Mouse (Mus musculus) limb, embryonic 13.5 days (tissue): ENCODE data around the gene Pigg. TPM values are rescaled to one million over a fixed set of nuclear protein-coding genes. Genes with fewer than 3 reads are reported as not detected.

Experiments
- ATAC-seq: fragments of 200-750 bp; cut with Nextera tagmentation; 2 replicates; pipeline ENCODE4 v1.8.0; 2017; ENCODE audit warnings: low read depth, moderate number of reproducible peaks, moderate TSS enrichment; ENCODE audit not compliant: low FRiP score
- H3K27ac ChIP-seq: fragments of 300-500 bp; sonication (generic); 2 replicates; pipeline ENCODE4 v1.5.1; 2015; ENCODE audit warnings: inconsistent platforms, mild to moderate bottlenecking, moderate library complexity
- H3K27me3 ChIP-seq: fragments of 300-500 bp; sonication (generic); 2 replicates; pipeline ENCODE4 v1.6.1; 2015; ENCODE audit warnings: mild to moderate bottlenecking, inconsistent platforms
- H3K36me3 ChIP-seq: fragments of 300-500 bp; sonication (generic); 2 replicates; pipeline ENCODE4 v1.6.1; 2015; ENCODE audit warnings: inconsistent platforms, mild to moderate bottlenecking, moderate library complexity
- H3K4me1 ChIP-seq: fragments of 300-500 bp; sonication (generic); 2 replicates; pipeline ENCODE4 v1.6.1; 2015; ENCODE audit warnings: inconsistent platforms
- H3K4me2 ChIP-seq: fragments of 300-500 bp; sonication (generic); replicated peaks from 2 replicates; pipeline ENCODE4 v1.6.1; 2015; ENCODE audit warnings: inconsistent platforms, mild to moderate bottlenecking, moderate library complexity
- H3K4me3 ChIP-seq: fragments of 300-500 bp; sonication (generic); 2 replicates; pipeline ENCODE4 v1.5.1; 2015; ENCODE audit warnings: moderate library complexity, mild to moderate bottlenecking, inconsistent platforms
- H3K9ac ChIP-seq: fragments of 300-500 bp; sonication (generic); 2 replicates; pipeline ENCODE4 v1.6.1; 2015; ENCODE audit warnings: mild to moderate bottlenecking, inconsistent platforms
- H3K9me3 ChIP-seq: fragments of 300-500 bp; sonication (generic); 2 replicates; pipeline ENCODE4 v1.6.1; 2016; ENCODE audit warnings: inconsistent platforms
- WGBS: fragments of 180-500 bp; shearing (Covaris S2); methylation state at CpG from one replicate; pipeline ENCODE4 v1.1.7; 2015; 5-methylcytosine and 5-hydroxymethylcytosine counted together
- polyA plus RNA-seq: library from polyadenylated mRNA; unstranded; fragments of >200 nt; fragmentation: Nextera tagmentation; extraction: Ambion mirVana; gene quantifications from 2 replicates; pipeline ENCODE4 v1.2.1, GENCODE M21; 2015

Gene Pigg
- polyA plus RNA-seq, 1 experiment from 2014 or later: 5.1 TPM

DNA sequence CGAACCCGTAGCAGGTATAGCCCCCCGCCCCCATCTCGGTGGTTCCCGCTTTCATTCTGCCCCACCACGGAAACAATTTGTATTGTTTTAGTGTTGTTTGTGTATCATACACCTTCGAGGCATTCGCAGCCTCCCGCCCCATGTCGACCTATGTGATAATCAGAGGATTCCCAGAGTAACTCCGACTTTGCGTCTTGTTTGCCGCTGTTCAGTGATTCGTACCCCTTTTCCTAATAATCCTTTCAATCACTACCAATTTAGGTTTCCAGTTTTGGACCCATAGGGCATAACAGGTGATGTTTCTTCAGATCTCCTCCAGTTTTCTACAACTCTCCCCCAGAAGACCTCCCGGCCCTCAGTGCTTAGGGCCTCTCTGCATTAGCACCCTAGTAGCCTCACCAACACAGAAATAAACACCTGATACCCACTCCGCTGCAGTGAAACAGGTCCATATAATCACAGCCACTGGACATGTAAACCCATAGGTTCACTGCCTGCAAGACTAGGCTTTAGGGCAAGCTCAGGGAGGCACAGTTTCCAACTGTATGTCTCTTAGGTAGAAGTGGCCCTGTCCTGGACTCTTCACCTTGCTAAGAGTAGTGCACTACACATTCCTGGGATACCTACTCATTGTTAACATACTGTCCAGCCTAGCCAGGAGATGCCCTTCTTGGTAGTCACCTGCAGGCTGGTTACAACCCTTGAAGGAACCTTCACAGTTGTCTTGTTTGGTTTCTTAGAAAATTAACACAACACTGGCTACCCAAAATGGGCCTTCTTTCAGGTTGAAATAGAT lies 854 bp downstream of the Pigg start:
- no peaks in the 10 kb centered on the region for H3K36me3 ChIP-seq
- peak overlapping the region; percentile 75 for H3K4me3 ChIP-seq
- H3K27me3 ChIP-seq: no peaks in the 10 kb centered on the region
- H3K4me2 ChIP-seq: peak overlapping the region; percentile 82
- no peak overlapping the region for H3K27ac ChIP-seq
- H3K9ac ChIP-seq: peak overlapping the region; percentile 82
- peaks cover 7% of the 10 kb centered on the region for H3K4me1 ChIP-seq
- no peak for ATAC-seq
- 7% methylated on average over 16 of the region's 16 CpGs for WGBS
- no peaks in the 10 kb centered on the region for H3K9me3 ChIP-seq

DNA sequence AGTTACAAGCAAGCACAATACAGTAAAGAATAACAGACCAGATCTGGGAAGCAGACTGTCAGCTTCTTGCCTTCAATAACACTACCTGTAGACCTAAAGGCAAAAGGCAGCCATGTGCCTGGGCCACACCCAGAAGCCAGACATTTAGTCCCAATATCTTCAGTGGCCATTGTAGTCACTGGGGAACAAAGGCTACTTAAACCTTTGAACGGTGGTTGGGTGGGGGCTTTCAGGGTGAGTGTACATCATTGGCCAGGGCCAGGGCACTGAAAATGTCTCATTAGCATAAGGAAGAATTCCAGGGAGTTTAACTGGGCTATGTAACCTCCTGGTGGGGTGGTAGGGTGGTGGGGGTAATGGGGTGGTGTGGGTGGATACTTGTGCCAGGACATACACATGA lies 18.6 kb downstream of the Pigg start:
- no peak for ATAC-seq
- H3K9ac ChIP-seq: no peak overlapping the region
- WGBS: 91% methylated on average over 1 of the region's 1 CpGs
- H3K4me2 ChIP-seq: no peak overlapping the region
- H3K27me3 ChIP-seq: no peaks in the 10 kb centered on the region
- H3K27ac ChIP-seq: no peak overlapping the region
- H3K4me1 ChIP-seq: no peaks in the 10 kb centered on the region
- no peak overlapping the region for H3K4me3 ChIP-seq
- H3K36me3 ChIP-seq: peaks cover 50% of the 10 kb centered on the region
- no peaks in the 10 kb centered on the region for H3K9me3 ChIP-seq

DNA sequence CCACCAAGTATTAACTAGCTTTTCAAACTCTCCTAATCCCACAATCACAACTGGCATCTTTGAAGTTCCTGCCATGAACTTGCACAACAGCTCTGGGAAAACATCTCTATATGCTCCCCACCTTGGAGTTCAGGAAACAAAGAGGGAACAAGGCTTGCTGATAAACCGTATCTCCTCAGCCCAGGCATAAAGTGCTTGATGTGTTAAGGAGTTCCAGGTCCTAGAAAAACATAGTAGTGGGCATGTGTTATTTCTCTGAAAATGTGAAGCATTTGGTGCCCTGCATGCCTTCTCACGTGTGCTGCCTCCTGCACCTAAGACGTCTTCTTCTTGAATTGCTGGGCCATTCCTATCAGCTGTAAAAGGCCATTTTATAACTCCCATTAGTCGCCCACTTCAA lies 25.0 kb downstream of the Pigg start:
- WGBS: 37% methylated on average over 4 of the region's 4 CpGs

DNA sequence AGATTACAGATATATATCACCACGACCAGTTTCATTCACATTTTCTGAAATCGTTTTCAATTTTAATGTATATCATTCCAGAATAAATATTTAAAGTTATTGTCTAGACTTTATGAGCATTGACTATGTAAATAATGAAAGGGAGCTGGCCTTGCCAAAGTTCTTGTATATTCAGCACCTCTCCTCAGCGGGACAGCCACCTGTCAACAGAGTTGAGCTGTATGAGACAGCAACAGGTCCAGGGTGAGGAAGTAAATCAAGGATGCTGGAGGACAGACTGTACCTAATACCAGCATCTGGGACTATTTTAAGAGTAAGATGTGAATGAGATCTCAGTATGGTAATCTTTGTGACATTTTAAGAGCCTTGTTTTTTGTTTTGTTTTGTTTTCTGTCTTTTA lies 25.6 kb downstream of the Pigg start:
- Histone ChIP-seq H3K4me2 (no peak overlapping the region), H3K4me1 (no peaks in the 10 kb centered on the region), H3K27ac (no peak overlapping the region), H3K9ac (no peak overlapping the region), H3K36me3 (peaks cover 40% of the 10 kb centered on the region), H3K27me3 (no peaks in the 10 kb centered on the region), H3K9me3 (no peaks in the 10 kb centered on the region), H3K4me3 (no peak overlapping the region)
- no peak for ATAC-seq
- 88% methylated on average over 3 of the region's 3 CpGs for WGBS

More for the DNA sequence above, 25.0 kb downstream of the Pigg start:
- no peak overlapping the region for H3K27ac ChIP-seq
- no peak overlapping the region for H3K9ac ChIP-seq
- H3K4me3 ChIP-seq: no peak overlapping the region
- no peak overlapping the region for H3K4me2 ChIP-seq
- no peaks in the 10 kb centered on the region for H3K9me3 ChIP-seq
- no peaks in the 10 kb centered on the region for H3K27me3 ChIP-seq
- peaks cover 43% of the 10 kb centered on the region for H3K36me3 ChIP-seq
- no peak for ATAC-seq
- no peaks in the 10 kb centered on the region for H3K4me1 ChIP-seq

DNA sequence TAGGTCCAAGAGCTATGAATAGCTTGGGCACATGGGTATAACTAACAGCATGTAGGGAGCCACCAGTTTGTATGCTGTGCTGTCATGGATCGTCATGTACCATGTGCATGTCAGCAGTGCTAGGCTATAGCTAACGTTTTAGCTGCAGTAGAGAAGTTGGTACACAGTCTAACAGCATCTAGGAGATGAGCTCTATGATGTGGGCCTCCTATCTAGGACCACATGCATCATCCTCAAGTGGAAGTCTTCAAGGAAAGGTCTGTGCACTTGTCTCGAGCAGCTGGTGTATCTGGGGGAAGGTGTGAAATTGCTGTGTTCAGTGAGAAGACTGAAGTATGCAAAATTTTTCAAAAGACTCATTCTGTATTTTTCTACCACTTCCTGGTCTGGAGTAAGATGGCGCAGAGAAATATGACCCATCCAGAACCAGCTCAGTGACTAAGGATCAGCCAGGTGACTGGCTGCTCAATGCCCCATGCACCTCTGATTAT lies 31.3 kb downstream of the Pigg start:
- H3K36me3 ChIP-seq: peaks cover 30% of the 10 kb centered on the region

DNA sequence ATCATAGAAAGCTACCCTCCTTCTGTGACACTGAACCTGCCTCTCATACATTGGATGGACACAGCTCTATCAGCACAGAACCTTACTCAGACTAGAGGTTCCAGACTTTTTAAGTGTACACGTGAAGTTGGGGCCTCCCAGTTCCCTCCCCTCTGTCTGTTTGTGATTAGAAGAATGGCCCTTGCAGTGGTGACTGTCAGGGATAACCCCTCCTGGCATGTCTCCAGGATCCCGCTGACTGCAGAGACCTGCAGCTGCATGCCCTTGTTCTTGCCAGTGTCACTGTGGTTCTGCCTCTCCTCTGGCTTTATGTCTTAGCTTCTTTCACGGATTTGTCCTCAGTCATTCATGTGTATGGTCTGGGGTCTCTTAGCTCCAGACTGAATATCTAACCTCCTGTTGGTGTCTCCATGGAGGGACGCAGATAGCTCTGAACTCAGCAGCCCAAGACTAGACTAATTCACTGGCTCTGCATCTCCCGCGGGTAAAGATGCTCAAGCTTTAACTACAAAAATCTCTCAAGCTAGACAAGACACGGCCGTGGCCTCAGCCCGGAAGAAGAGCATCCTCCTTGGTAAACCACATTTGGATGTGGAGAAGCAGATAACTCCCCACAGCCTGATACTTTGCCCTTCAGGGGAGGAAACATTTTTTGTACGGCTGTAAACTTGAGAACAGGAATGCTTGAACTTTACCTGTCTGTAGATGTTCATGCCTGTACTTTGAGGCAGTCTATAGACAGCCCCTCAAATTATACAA lies 33.1 kb downstream of the Pigg start:
- Histone ChIP-seq H3K4me1 (no peaks in the 10 kb centered on the region), H3K27ac (no peak overlapping the region), H3K27me3 (no peaks in the 10 kb centered on the region), H3K9me3 (no peaks in the 10 kb centered on the region), H3K4me2 (no peak overlapping the region), H3K4me3 (no peak overlapping the region), H3K9ac (no peak overlapping the region), H3K36me3 (peaks cover 33% of the 10 kb centered on the region)
- ATAC-seq: no peak
- WGBS: 81% methylated on average over 10 of the region's 10 CpGs

More for the DNA sequence above, 31.3 kb downstream of the Pigg start:
- Histone ChIP-seq H3K9ac (no peak overlapping the region), H3K27me3 (no peaks in the 10 kb centered on the region), H3K4me3 (no peak overlapping the region), H3K9me3 (no peaks in the 10 kb centered on the region), H3K4me2 (no peak overlapping the region), H3K4me1 (no peaks in the 10 kb centered on the region), H3K27ac (no peak overlapping the region)
- WGBS: 91% methylated on average over 4 of the region's 4 CpGs
- ATAC-seq: no peak

DNA sequence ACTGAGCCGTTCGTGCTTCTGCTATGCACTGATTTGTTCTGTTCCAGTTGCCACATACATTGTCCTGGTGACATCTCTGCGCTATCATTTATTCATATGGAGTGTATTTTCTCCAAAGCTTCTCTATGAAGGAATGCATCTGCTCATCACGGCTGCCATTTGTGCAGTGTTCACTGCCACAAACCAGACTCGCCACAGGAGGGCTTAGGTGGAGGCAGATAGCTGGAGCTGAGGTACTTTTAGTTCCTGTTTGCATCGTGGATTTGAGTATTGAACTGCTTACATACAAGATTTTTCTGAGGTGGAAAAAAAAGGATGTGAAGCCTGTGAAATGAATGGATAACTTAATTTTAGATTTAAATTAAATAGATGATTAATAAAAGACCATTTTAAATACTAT lies 35.4 kb downstream of the Pigg start:
- Histone ChIP-seq H3K4me3 (no peak overlapping the region), H3K4me2 (no peak overlapping the region), H3K9ac (no peak overlapping the region), H3K27ac (no peak overlapping the region), H3K9me3 (no peaks in the 10 kb centered on the region), H3K27me3 (no peaks in the 10 kb centered on the region), H3K36me3 (peaks cover 29% of the 10 kb centered on the region), H3K4me1 (no peaks in the 10 kb centered on the region)
- 61% methylated on average over 6 of the region's 6 CpGs for WGBS
- ATAC-seq: no peak

DNA sequence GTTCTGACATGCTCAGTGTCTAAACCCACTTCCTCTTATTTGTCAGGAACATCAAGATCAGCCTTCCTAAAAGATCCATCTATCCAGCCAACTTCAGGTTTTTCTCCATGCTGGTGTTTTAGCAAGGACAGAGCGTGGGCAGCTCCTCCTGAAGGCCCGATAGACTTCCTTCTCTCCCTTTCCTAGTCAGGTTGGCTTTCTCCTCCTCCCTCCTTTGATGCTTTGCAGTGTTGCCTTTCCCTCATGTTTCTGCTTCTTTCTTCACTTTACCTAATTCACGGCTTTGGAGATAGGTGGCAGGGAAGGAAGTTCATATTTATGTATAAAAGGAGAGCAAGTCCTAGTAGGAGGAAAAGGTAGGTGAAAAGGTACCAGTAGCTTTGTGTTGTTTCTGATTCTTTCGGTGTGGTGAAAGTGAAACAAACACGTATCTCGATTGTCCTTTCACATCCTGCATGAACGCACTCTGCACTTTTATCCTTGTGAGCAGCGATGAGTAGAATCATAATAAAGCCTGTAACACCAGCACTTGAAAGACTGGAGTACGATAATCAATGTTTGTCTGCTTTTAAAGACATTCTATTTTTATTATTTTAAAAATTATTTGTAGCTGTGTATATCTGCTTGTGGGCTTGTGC lies 37.2 kb downstream of the Pigg start:
- Histone ChIP-seq H3K9me3 (no peaks in the 10 kb centered on the region), H3K4me1 (no peaks in the 10 kb centered on the region), H3K27me3 (no peaks in the 10 kb centered on the region), H3K4me3 (no peak overlapping the region), H3K9ac (no peak overlapping the region), H3K27ac (no peak overlapping the region), H3K4me2 (no peak overlapping the region), H3K36me3 (peaks cover 23% of the 10 kb centered on the region)
- no peak for ATAC-seq
- 94% methylated on average over 9 of the region's 9 CpGs for WGBS

DNA sequence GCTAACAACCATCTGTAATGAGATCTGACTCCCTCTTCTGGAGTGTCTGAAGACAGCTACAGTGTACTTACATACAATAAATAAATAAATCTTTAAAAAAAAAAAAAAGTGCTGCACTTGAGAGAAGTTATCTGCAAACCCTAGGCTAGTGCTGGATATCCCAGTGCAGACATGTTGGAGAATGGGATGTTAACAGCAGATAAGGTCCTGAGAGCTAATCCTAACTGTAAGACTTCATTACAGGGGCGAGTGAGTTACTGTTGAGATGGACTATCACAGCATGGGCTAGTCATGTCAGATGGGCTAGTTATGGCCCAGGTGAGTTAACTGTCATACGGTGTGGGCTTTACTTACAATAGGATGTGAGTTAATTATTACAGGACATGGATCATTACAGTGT lies 41.6 kb downstream of the Pigg start:
- H3K27me3 ChIP-seq: no peaks in the 10 kb centered on the region
- H3K4me3 ChIP-seq: no peak overlapping the region
- H3K4me2 ChIP-seq: no peak overlapping the region
- peaks cover 7% of the 10 kb centered on the region for H3K36me3 ChIP-seq
- ATAC-seq: no peak
- H3K4me1 ChIP-seq: no peaks in the 10 kb centered on the region
- WGBS: 83% methylated on average over 2 of the region's 2 CpGs
- H3K9me3 ChIP-seq: 0 out of 2 replicates have a peak, but pooled peaks cover 5% of the 10 kb centered on the region
- no peak overlapping the region for H3K9ac ChIP-seq
- H3K27ac ChIP-seq: no peak overlapping the region

DNA sequence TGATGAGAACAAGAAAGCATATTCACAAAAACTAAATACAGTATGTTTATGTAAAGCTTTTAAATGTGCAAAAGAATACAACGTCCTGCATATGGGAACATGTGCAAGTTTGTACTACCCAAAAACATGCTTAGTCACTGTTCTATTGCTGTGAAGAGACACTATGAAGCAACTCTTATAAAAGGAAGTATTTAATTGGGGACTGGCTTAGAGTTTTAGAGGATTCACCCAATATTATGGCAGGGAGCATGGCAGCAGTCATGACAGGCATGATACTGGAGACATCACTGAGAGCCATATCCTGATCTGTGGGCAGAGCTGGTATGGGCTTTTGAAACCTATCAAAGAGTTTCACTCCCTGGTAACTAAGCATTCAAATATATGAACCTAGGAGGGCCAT lies 45.5 kb downstream of the Pigg start:
- H3K9ac ChIP-seq: no peak overlapping the region
- peaks cover 12% of the 10 kb centered on the region for H3K27me3 ChIP-seq
- no peak overlapping the region for H3K4me2 ChIP-seq
- ATAC-seq: no peak
- H3K27ac ChIP-seq: no peak overlapping the region
- H3K4me3 ChIP-seq: no peak overlapping the region
- H3K36me3 ChIP-seq: no peaks in the 10 kb centered on the region
- WGBS: 95% methylated on average over 1 of the region's 1 CpGs
- H3K9me3 ChIP-seq: 0 out of 2 replicates have a peak, but pooled peaks cover 5% of the 10 kb centered on the region
- H3K4me1 ChIP-seq: no peaks in the 10 kb centered on the region

DNA sequence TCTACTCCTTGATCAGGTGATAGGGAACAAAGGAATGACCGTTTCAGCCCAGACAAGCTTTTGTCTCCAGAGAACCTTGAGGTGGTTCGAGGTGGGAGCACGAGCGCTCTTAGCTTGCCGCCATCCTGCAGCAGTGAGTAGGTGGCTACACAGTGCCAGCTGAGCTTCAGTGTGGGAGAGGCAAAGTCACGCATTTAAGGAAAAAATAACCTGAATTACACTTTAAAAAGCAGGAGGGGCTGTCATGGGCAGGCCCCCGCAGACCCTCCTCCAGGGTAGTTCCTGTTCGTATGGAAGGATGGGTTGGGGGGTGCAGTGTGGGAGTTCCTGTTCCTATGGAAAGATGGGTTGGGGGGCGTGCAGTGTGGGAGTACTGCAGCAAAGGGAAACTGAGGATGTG lies 47.1 kb downstream of the Pigg start:
- ATAC-seq: no peak
- H3K9me3 ChIP-seq: 0 out of 2 replicates have a peak, but pooled peaks cover 5% of the 10 kb centered on the region
- 85% methylated on average over 9 of the region's 9 CpGs for WGBS

DNA sequence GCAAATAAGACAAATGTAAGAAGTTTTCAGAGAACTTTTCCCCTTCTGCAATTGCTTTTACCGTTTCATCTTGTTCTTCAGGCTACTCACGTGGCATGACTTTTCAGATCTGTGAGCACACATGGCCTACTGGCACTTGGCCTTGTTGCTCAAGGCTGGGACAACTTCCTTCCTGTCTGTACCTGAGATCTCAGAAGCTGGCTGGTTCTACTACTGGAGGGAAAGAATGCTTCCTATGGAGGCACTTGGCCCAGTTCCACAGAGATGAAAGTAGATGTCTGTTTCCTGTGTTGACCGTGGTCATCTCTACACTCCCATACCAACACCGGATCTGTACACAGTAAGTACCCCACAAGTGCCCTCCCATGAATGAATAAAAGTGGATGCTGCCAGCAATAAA lies 47.8 kb downstream of the Pigg start:
- 84% methylated on average over 4 of the region's 4 CpGs for WGBS
- Histone ChIP-seq H3K4me2 (no peak overlapping the region), H3K27me3 (peaks cover 35% of the 10 kb centered on the region), H3K9me3 (0 out of 2 replicates have a peak, but pooled peaks cover 5% of the 10 kb centered on the region), H3K36me3 (no peaks in the 10 kb centered on the region), H3K4me1 (no peaks in the 10 kb centered on the region), H3K9ac (no peak overlapping the region), H3K4me3 (no peak overlapping the region), H3K27ac (no peak overlapping the region)
- no peak for ATAC-seq

More for the DNA sequence above, 47.1 kb downstream of the Pigg start:
- H3K36me3 ChIP-seq: no peaks in the 10 kb centered on the region
- no peak overlapping the region for H3K4me3 ChIP-seq
- no peak overlapping the region for H3K9ac ChIP-seq
- H3K4me1 ChIP-seq: no peaks in the 10 kb centered on the region
- H3K4me2 ChIP-seq: no peak overlapping the region
- H3K27ac ChIP-seq: no peak overlapping the region
- peaks cover 28% of the 10 kb centered on the region for H3K27me3 ChIP-seq
